Mouse (Mus musculus): Measurements from ENCODE around the gene Fth1. TPM values are rescaled to one million over a fixed set of nuclear protein-coding genes. Genes with fewer than 3 reads are reported as not detected.

Fth1 gene
- polyA plus RNA-seq, 1 experiment from 2014 or later = 1,529 TPM

GRCm38 (mm10) chr19:9993036-9993656 is 12.7 kb downstream of the Fth1 start:
- DNase-seq (ENCODE audit: low spot score) (peak; percentile 98), ATAC-seq (replicated peaks; ENCODE audit: low FRiP score, low TSS enrichment, low read depth) (peak; percentile 82)
- H3K27ac ChIP-seq (ENCODE audit: low read depth) = no peak overlapping the region
- no peaks in the 10 kb centered on the region for H3K9me3 ChIP-seq (ENCODE audit: control insufficient read depth, low read length)
- peak overlapping the region; percentile 48 for H3K4me2 ChIP-seq (ENCODE audit: low read length)
- peak overlapping the region; percentile 16; the same call in 1 of the 2 replicates for H3K9ac ChIP-seq (ENCODE audit: low read length)
- H3K27me3 ChIP-seq (replicated peaks; ENCODE audit: control insufficient read depth, insufficient read depth, low read length) = no peaks in the 10 kb centered on the region
- no peaks in the 10 kb centered on the region for H3K36me3 ChIP-seq (ENCODE audit: control insufficient read depth, insufficient read depth, low read length)
- 0 out of 2 replicates have a peak, but pooled peaks cover 8% of the 10 kb centered on the region for H3K4me1 ChIP-seq (replicated peaks; ENCODE audit: control insufficient read depth, insufficient read depth, low read length)
- H3K4me3 ChIP-seq (ENCODE audit: low read depth, low read length) = peak overlapping the region; percentile 21
- WGBS = 5% methylated on average over 17 of the region's 17 CpGs

- 0 out of 2 replicates have a peak, but pooled peaks cover 8% of the 10 kb centered on the region for H3K4me1 ChIP-seq (replicated peaks; ENCODE audit: control insufficient read depth, insufficient read depth, low read length)
- no peaks in the 10 kb centered on the region for H3K27me3 ChIP-seq (replicated peaks; ENCODE audit: control insufficient read depth, insufficient read depth, low read length)
- no peak overlapping the region for H3K9ac ChIP-seq (ENCODE audit: low read length)
- DNase-seq (ENCODE audit: low spot score) (no peak), ATAC-seq (replicated peaks; ENCODE audit: low FRiP score, low TSS enrichment, low read depth) (no peak)
- no peak overlapping the region for H3K27ac ChIP-seq (ENCODE audit: low read depth)
- H3K4me2 ChIP-seq (ENCODE audit: low read length) = no peak overlapping the region
- H3K4me3 ChIP-seq (ENCODE audit: low read depth, low read length) = no peak overlapping the region
- no peaks in the 10 kb centered on the region for H3K36me3 ChIP-seq (ENCODE audit: control insufficient read depth, insufficient read depth, low read length)
- 79% methylated on average over 12 of the region's 12 CpGs for WGBS
- 0 out of 2 replicates have a peak, but pooled peaks cover 3% of the 10 kb centered on the region for H3K9me3 ChIP-seq (ENCODE audit: control insufficient read depth, low read length)
These were observed 17.0 kb downstream of the Fth1 start for GRCm38 (mm10) chr19:9997204-9998062.

GRCm38 (mm10) chr19:9998063-9998416 is 17.6 kb downstream of the Fth1 start:
- 68% methylated on average over 2 of the region's 2 CpGs for WGBS
- 0 out of 2 replicates have a peak, but pooled peaks cover 5% of the 10 kb centered on the region for H3K4me1 ChIP-seq (replicated peaks; ENCODE audit: control insufficient read depth, insufficient read depth, low read length)

GRCm38 (mm10) chr19:9998736-9999486 is 18.5 kb downstream of the Fth1 start:
- Histone ChIP-seq H3K4me3 (ENCODE audit: low read depth, low read length) (no peak overlapping the region), H3K9ac (ENCODE audit: low read length) (no peak overlapping the region), H3K4me2 (ENCODE audit: low read length) (no peak overlapping the region), H3K4me1 (replicated peaks; ENCODE audit: control insufficient read depth, insufficient read depth, low read length) (no peaks in the 10 kb centered on the region), H3K27me3 (replicated peaks; ENCODE audit: control insufficient read depth, insufficient read depth, low read length) (no peaks in the 10 kb centered on the region), H3K27ac (ENCODE audit: low read depth) (no peak overlapping the region), H3K9me3 (ENCODE audit: control insufficient read depth, low read length) (0 out of 2 replicates have a peak, but pooled peaks cover 4% of the 10 kb centered on the region), H3K36me3 (ENCODE audit: control insufficient read depth, insufficient read depth, low read length) (no peaks in the 10 kb centered on the region)
- WGBS = 62% methylated on average over 13 of the region's 13 CpGs
- no peak for ATAC-seq (replicated peaks; ENCODE audit: low FRiP score, low TSS enrichment, low read depth)
- no peak for DNase-seq (ENCODE audit: low spot score)

More at GRCm38 (mm10) chr19:9998063-9998416, 17.6 kb downstream of the Fth1 start:
- Histone ChIP-seq H3K9ac (ENCODE audit: low read length) (no peak overlapping the region), H3K36me3 (ENCODE audit: control insufficient read depth, insufficient read depth, low read length) (no peaks in the 10 kb centered on the region), H3K27ac (ENCODE audit: low read depth) (no peak overlapping the region), H3K27me3 (replicated peaks; ENCODE audit: control insufficient read depth, insufficient read depth, low read length) (no peaks in the 10 kb centered on the region), H3K9me3 (ENCODE audit: control insufficient read depth, low read length) (0 out of 2 replicates have a peak, but pooled peaks cover 4% of the 10 kb centered on the region), H3K4me2 (ENCODE audit: low read length) (no peak overlapping the region), H3K4me3 (ENCODE audit: low read depth, low read length) (no peak overlapping the region)
- no peak for ATAC-seq (replicated peaks; ENCODE audit: low FRiP score, low TSS enrichment, low read depth)
- no peak for DNase-seq (ENCODE audit: low spot score)

- DNase-seq (ENCODE audit: low spot score) (no peak), ATAC-seq (replicated peaks; ENCODE audit: low FRiP score, low TSS enrichment, low read depth) (peak; percentile 61; the same call in 1 of the 2 replicates)
- no peaks in the 10 kb centered on the region for H3K4me1 ChIP-seq (replicated peaks; ENCODE audit: control insufficient read depth, insufficient read depth, low read length)
- WGBS = 18% methylated on average over 3 of the region's 3 CpGs
- H3K27me3 ChIP-seq (replicated peaks; ENCODE audit: control insufficient read depth, insufficient read depth, low read length) = no peaks in the 10 kb centered on the region
- H3K9me3 ChIP-seq (ENCODE audit: control insufficient read depth, low read length) = 0 out of 2 replicates have a peak, but pooled peaks cover 4% of the 10 kb centered on the region
- no peak overlapping the region for H3K27ac ChIP-seq (ENCODE audit: low read depth)
- H3K4me3 ChIP-seq (ENCODE audit: low read depth, low read length) = no peak overlapping the region
- no peaks in the 10 kb centered on the region for H3K36me3 ChIP-seq (ENCODE audit: control insufficient read depth, insufficient read depth, low read length)
- no peak overlapping the region for H3K9ac ChIP-seq (ENCODE audit: low read length)
- H3K4me2 ChIP-seq (ENCODE audit: low read length) = no peak overlapping the region
These were observed 19.9 kb downstream of the Fth1 start for GRCm38 (mm10) chr19:10000330-10000729.

- H3K27ac ChIP-seq (ENCODE audit: low read depth) = no peak within 1 kb of the TSS
- no peaks in the 10 kb centered on the region for H3K27me3 ChIP-seq (replicated peaks; ENCODE audit: control insufficient read depth, insufficient read depth, low read length)
- DNase-seq (ENCODE audit: low spot score) (no peak), ATAC-seq (replicated peaks; ENCODE audit: low FRiP score, low TSS enrichment, low read depth) (no peak)
- no peaks in the 10 kb centered on the region for H3K36me3 ChIP-seq (ENCODE audit: control insufficient read depth, insufficient read depth, low read length)
- H3K9me3 ChIP-seq (ENCODE audit: control insufficient read depth, low read length) = 0 out of 2 replicates have a peak, but pooled peaks cover 4% of the 10 kb centered on the region
- H3K4me3 ChIP-seq (ENCODE audit: low read depth, low read length) = no peak within 1 kb of the TSS
- no peaks in the 10 kb centered on the region for H3K4me1 ChIP-seq (replicated peaks; ENCODE audit: control insufficient read depth, insufficient read depth, low read length)
- 80% methylated on average over 7 of the region's 7 CpGs for WGBS
- H3K4me2 ChIP-seq (ENCODE audit: low read length) = no peak within 1 kb of the TSS
- H3K9ac ChIP-seq (ENCODE audit: low read length) = no peak within 1 kb of the TSS
These were observed 21.0 kb downstream of the Fth1 start, which contains the start of the genes Best1 and Rab3il1 for GRCm38 (mm10) chr19:10001206-10001969. Gene Best1 (minus strand): TSS chr19:10001633. Gene Rab3il1 (plus strand): TSS chr19:10001669.

- H3K27ac ChIP-seq (ENCODE audit: low read depth) = no peak overlapping the region
- no peak overlapping the region for H3K9ac ChIP-seq (ENCODE audit: low read length)
- H3K9me3 ChIP-seq (ENCODE audit: control insufficient read depth, low read length) = 0 out of 2 replicates have a peak, but pooled peaks cover 4% of the 10 kb centered on the region
- no peak overlapping the region for H3K4me3 ChIP-seq (ENCODE audit: low read depth, low read length)
- H3K4me2 ChIP-seq (ENCODE audit: low read length) = no peak overlapping the region
- ATAC-seq (replicated peaks; ENCODE audit: low FRiP score, low TSS enrichment, low read depth) (no peak), DNase-seq (ENCODE audit: low spot score) (no peak)
- H3K27me3 ChIP-seq (replicated peaks; ENCODE audit: control insufficient read depth, insufficient read depth, low read length) = no peaks in the 10 kb centered on the region
- 97% methylated on average over 1 of the region's 1 CpGs for WGBS
- no peaks in the 10 kb centered on the region for H3K36me3 ChIP-seq (ENCODE audit: control insufficient read depth, insufficient read depth, low read length)
- H3K4me1 ChIP-seq (replicated peaks; ENCODE audit: control insufficient read depth, insufficient read depth, low read length) = no peaks in the 10 kb centered on the region
These were observed 23.3 kb downstream of the Fth1 start for GRCm38 (mm10) chr19:10003696-10004095.
